Comparison of ENCODE assay signal across 10 mouse cellular contexts in the genomic region with DNA sequence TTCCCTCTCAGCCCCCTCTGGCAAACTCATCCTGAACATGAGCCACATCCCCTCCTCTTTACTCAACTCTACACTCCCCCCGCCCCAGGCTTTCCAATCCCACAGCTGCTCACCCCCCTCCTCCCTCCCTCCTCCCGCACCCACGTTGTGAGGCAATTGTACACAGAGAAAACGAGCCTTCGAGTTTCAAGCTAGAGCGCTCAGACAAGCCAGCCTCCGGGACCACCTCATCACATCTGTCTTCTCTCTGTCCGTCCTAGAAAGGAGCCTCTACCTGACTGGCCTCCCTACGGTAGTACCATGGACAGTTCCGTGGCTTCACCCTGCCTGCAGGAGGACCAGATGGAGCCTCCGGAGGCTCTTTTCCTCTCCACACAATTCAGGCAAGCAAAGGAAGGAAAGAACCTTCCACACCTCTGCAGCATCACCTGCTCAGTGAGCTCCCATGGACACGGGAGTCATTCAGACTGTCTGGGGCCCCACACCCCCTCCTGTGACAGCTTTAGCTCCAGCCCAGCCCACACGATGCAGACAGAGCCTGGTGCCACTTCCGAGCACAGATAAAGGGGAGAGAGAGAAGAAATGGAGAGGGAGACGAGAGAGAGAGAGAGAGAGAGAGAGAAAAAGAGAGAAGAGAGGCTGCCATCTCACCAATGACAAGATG. TPM values are rescaled to one million over a fixed set of nuclear protein-coding genes. Genes with fewer than 3 reads are reported as not detected.
A peak's percentile ranks its signal among the peaks of the same experiment; 100 is the strongest.
DNase-seq lines count a peak whose midpoint lies in the region; ATAC-seq and TF ChIP-seq lines count a peak whose summit lies in the region.
"Had no signal": no experiment of that assay in that cellular context is flagged by ENCODE, and none has a peak within 500 bp of the region (broad histone marks: within the 10 kb centered on the region; RNA-seq: fewer than 3 reads in every experiment).

No protein-coding gene starts in this region.

- no peaks in the 10 kb centered on the region for H3K9me3 ChIP-seq in embryonic facial prominence, embryonic 10.5 days
- H3K9me3 ChIP-seq in neural tube, embryonic 15.5 days (replicated peaks) = no peaks in the 10 kb centered on the region
- H3K9me3 ChIP-seq in intestine, embryonic 15.5 days = no peaks in the 10 kb centered on the region
- H3K9me3 ChIP-seq: embryonic facial prominence, embryonic 13.5 days had no signal

- peak overlapping the region; percentile 83 for H3K4me2 ChIP-seq in neural tube, embryonic 15.5 days
- no peak overlapping the region for H3K4me2 ChIP-seq in intestine, embryonic 15.5 days (replicated peaks)
- H3K4me2 ChIP-seq: embryonic facial prominence, embryonic 13.5 days had no signal

- H3K27ac ChIP-seq in embryonic facial prominence, embryonic 10.5 days (replicated peaks) = no peak overlapping the region
- H3K27ac ChIP-seq in left cerebral cortex, adult 2 months = peak overlapping the region; percentile 91
- H3K27ac ChIP-seq in neural tube, embryonic 15.5 days (replicated peaks) = peak overlapping the region; percentile 67
- no peak overlapping the region for H3K27ac ChIP-seq in intestine, embryonic 15.5 days
- H3K27ac ChIP-seq: embryonic facial prominence, embryonic 13.5 days had no signal

- no peak overlapping the region for H3K4me3 ChIP-seq in embryonic facial prominence, embryonic 10.5 days
- H3K4me3 ChIP-seq in left cerebral cortex, adult 2 months = peak overlapping the region; percentile 54
- H3K4me3 ChIP-seq in neural tube, embryonic 15.5 days (replicated peaks) = peak overlapping the region; percentile 50
- H3K4me3 ChIP-seq in intestine, embryonic 15.5 days (replicated peaks) = no peak overlapping the region
- H3K4me3 ChIP-seq: embryonic facial prominence, embryonic 13.5 days had no signal

- H3K4me1 ChIP-seq in embryonic facial prominence, embryonic 10.5 days = peaks cover 24% of the 10 kb centered on the region
- peaks cover 55% of the 10 kb centered on the region for H3K4me1 ChIP-seq in neural tube, embryonic 15.5 days
- no peaks in the 10 kb centered on the region for H3K4me1 ChIP-seq in intestine, embryonic 15.5 days (replicated peaks)

- H3K27me3 ChIP-seq in embryonic facial prominence, embryonic 10.5 days (replicated peaks; ENCODE audit: low read depth, poor library complexity, severe bottlenecking) = peaks cover 54% of the 10 kb centered on the region
- peaks cover 13% of the 10 kb centered on the region for H3K27me3 ChIP-seq in neural tube, embryonic 15.5 days (replicated peaks)
- peaks cover 32% of the 10 kb centered on the region for H3K27me3 ChIP-seq in intestine, embryonic 15.5 days (replicated peaks)

- no peaks in the 10 kb centered on the region for H3K36me3 ChIP-seq in embryonic facial prominence, embryonic 10.5 days (replicated peaks)
- H3K36me3 ChIP-seq in neural tube, embryonic 15.5 days = no peaks in the 10 kb centered on the region
- H3K36me3 ChIP-seq in intestine, embryonic 15.5 days = no peaks in the 10 kb centered on the region
- H3K36me3 ChIP-seq: embryonic facial prominence, embryonic 13.5 days had no signal

- 11% methylated on average over 15 of the region's 15 CpGs for WGBS in embryonic facial prominence, embryonic 10.5 days
- 7% methylated on average over 15 of the region's 15 CpGs for WGBS in neural tube, embryonic 15.5 days
- WGBS in intestine, embryonic 15.5 days = 14% methylated on average over 15 of the region's 15 CpGs

- no peak for TF ChIP-seq CTCF in left cerebral cortex, adult 2 months (IDR thresholded peaks at IDR 0.05)

- ATAC-seq in neural tube, embryonic 15.5 days (ENCODE audit: low FRiP score) = peak; percentile 26; the same call in 1 of the 2 replicates
- no peak for ATAC-seq in intestine, embryonic 15.5 days

- intact Hi-C loops in left cerebral cortex, adult 2 months (cut with DNase I) = no loop called here

- peak; percentile 54 to 65 for DNase-seq in cerebellum, postnatal 10 days
- DNase-seq in cerebellum, adult 9-11 months = no peak
- DNase-seq in ES-CJ7 (ENCODE audit: low read depth, low spot score) = peak; percentile 71
- DNase-seq in embryonic facial prominence, embryonic 10.5 days (ENCODE audit: low spot score) = peak; percentile 72
- peak; percentile 38 to 56 for DNase-seq in left cerebral cortex, adult 2 months (ENCODE audit: extremely low spot score in 1 of 2, low spot score in 2 of 2)
- DNase-seq in thymus, postnatal 36 days = no peak

- peak overlapping the region; percentile 40 for H3K9ac ChIP-seq in neural tube, embryonic 15.5 days (replicated peaks)
- no peak overlapping the region for H3K9ac ChIP-seq in intestine, embryonic 15.5 days
- H3K9ac ChIP-seq: embryonic facial prominence, embryonic 13.5 days had no signal

RNA-seq across cellular contexts. Expression of a gene that starts 1.5 kb away (rescaled TPM):
- 0.66 and 0.75 TPM in 2 replicates for polyA plus RNA-seq in embryonic facial prominence, embryonic 10.5 days (2016; fragmentation: Nextera tagmentation; extraction: Ambion mirVana)
- total RNA-seq in left cerebral cortex, adult 2 months (2021) = 10 to 100 TPM; 65.7 to 75.2 TPM
- 19.2 and 21.3 TPM in 2 replicates for polyA plus RNA-seq in neural tube, embryonic 15.5 days (2015; fragmentation: Nextera tagmentation; extraction: Ambion mirVana)
- 0.19 and 0.32 TPM in 2 replicates for polyA plus RNA-seq in intestine, embryonic 15.5 days (2015; fragmentation: Nextera tagmentation; extraction: Ambion mirVana)
- polyA plus RNA-seq: C2C12 had no signal

Comparison
In these comparisons a context has a peak if more than half of its experiments do, and no peak if none do; other contexts are left out.
1. DNase-seq: peak in cerebellum, postnatal 10 days (2 of 2), ES-CJ7 (single experiment), embryonic facial prominence, embryonic 10.5 days (single experiment) and left cerebral cortex, adult 2 months (2 of 2); none in cerebellum, adult 9-11 months (single experiment) and thymus, postnatal 36 days (0 of 2).
2. H3K27ac ChIP-seq: peak in left cerebral cortex, adult 2 months (single experiment) and neural tube, embryonic 15.5 days (single experiment); none in embryonic facial prominence, embryonic 10.5 days (single experiment) and intestine, embryonic 15.5 days (single experiment).
3. H3K4me3 ChIP-seq: peak in left cerebral cortex, adult 2 months (single experiment) and neural tube, embryonic 15.5 days (single experiment); none in embryonic facial prominence, embryonic 10.5 days (single experiment) and intestine, embryonic 15.5 days (single experiment).
4. RNA of a gene that starts 1.5 kb away (polyA plus RNA-seq): 19.2 to 21.3 TPM in neural tube, embryonic 15.5 days; 0.66 to 0.75 TPM in embryonic facial prominence, embryonic 10.5 days and 0.19 to 0.32 TPM in intestine, embryonic 15.5 days; every median in the first group is over 10 times any median in the second.